Mouse (Mus musculus) limb, embryonic 10.5 days (tissue): Measurements from ENCODE around the gene 1700019D03Rik. TPM values are rescaled to one million over a fixed set of nuclear protein-coding genes. Genes with fewer than 3 reads are reported as not detected.

ENCODE experiments used
- DNase-seq: peaks from one replicate; pipeline ENCODE4 v3.0.0-alpha.2; 2017; ENCODE audit warnings: low spot score
- H3K27ac ChIP-seq: fragments of 300-500 bp; sonication (generic); 2 replicates; pipeline ENCODE4 v1.5.1; 2016; ENCODE audit warnings: mild to moderate bottlenecking
- H3K27me3 ChIP-seq: fragments of 300-500 bp; sonication (generic); 2 replicates; pipeline ENCODE4 v1.6.1; 2016; ENCODE audit warnings: low read depth, mild to moderate bottlenecking; ENCODE audit not compliant: poor library complexity, severe bottlenecking
- H3K36me3 ChIP-seq: fragments of 300-500 bp; sonication (generic); 2 replicates; pipeline ENCODE4 v1.6.1; 2016; ENCODE audit warnings: mild to moderate bottlenecking, moderate library complexity
- H3K4me1 ChIP-seq: fragments of 300-500 bp; sonication (generic); 2 replicates; pipeline ENCODE4 v1.6.1; 2016
- H3K4me3 ChIP-seq: fragments of 300-500 bp; sonication (generic); 2 replicates; pipeline ENCODE4 v1.5.1; 2016; ENCODE audit warnings: mild to moderate bottlenecking, moderate library complexity
- H3K9me3 ChIP-seq: fragments of 300-500 bp; sonication (generic); replicated peaks from 2 replicates; pipeline ENCODE4 v1.6.1; 2016; ENCODE audit warnings: mild to moderate bottlenecking
- WGBS: fragments of 180-500 bp; shearing (Covaris S2); methylation state at CpG from one replicate; pipeline ENCODE4 v1.1.7; 2016; 5-methylcytosine and 5-hydroxymethylcytosine counted together
- polyA plus RNA-seq: library from polyadenylated mRNA; unstranded; fragments of >200 nt; fragmentation: Nextera tagmentation; extraction: Ambion mirVana; gene quantifications from 2 replicates; pipeline ENCODE4 v1.2.1, GENCODE M21; 2016

1700019D03Rik gene
- polyA plus RNA-seq = 0.84 and 1.1 TPM in 2 replicates

- no peaks in the 10 kb centered on the region for H3K36me3 ChIP-seq
- WGBS = 71% methylated on average over 5 of the region's 5 CpGs
- H3K4me3 ChIP-seq = no peak within 1 kb of the TSS
- no peak within 1 kb of the TSS for H3K27ac ChIP-seq
- H3K9me3 ChIP-seq = no peaks in the 10 kb centered on the region
- no peaks in the 10 kb centered on the region for H3K27me3 ChIP-seq
- no peaks in the 10 kb centered on the region for H3K4me1 ChIP-seq
- DNase-seq = no peak
Observed at GRCm38 (mm10) chr1:53020079-53020478, at the start of gene 1700019D03Rik. Gene 1700019D03Rik, minus strand, starts transcription at chr1:53020179.

DNA sequence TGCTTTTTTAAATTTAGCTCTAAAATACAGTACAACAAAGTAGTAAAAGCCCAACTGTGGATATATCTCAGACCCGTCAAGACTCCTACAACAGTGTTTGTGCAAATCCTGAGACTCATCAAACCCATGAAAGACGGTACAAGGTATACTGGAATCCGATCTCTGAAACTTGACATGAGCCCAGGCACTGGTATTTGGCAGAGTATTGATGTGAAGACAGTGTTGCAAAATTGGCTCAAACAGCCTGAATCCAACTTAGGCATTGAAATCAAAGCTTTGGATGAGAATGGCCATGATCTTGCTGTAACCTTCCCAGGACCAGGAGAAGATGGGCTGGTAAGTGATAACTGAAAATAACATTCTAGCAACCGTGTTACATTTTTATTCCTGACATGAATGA is 43.9 kb upstream of the 1700019D03Rik start:
- WGBS = 92% methylated on average over 4 of the region's 4 CpGs
- no peaks in the 10 kb centered on the region for H3K27me3 ChIP-seq
- no peak overlapping the region for H3K27ac ChIP-seq
- peaks cover 32% of the 10 kb centered on the region for H3K4me1 ChIP-seq
- H3K4me3 ChIP-seq = no peak overlapping the region
- no peak for DNase-seq
- H3K9me3 ChIP-seq = no peaks in the 10 kb centered on the region
- no peaks in the 10 kb centered on the region for H3K36me3 ChIP-seq

- DNase-seq = no peak
- H3K9me3 ChIP-seq = no peaks in the 10 kb centered on the region
- 82% methylated on average over 13 of the region's 13 CpGs for WGBS
- no peak overlapping the region for H3K27ac ChIP-seq
- H3K4me1 ChIP-seq = peaks cover 32% of the 10 kb centered on the region
- no peak overlapping the region for H3K4me3 ChIP-seq
- H3K27me3 ChIP-seq = no peaks in the 10 kb centered on the region
- no peaks in the 10 kb centered on the region for H3K36me3 ChIP-seq
Observed at GRCm38 (mm10) chr1:53061871-53062608, 42.1 kb upstream of the 1700019D03Rik start.

DNA sequence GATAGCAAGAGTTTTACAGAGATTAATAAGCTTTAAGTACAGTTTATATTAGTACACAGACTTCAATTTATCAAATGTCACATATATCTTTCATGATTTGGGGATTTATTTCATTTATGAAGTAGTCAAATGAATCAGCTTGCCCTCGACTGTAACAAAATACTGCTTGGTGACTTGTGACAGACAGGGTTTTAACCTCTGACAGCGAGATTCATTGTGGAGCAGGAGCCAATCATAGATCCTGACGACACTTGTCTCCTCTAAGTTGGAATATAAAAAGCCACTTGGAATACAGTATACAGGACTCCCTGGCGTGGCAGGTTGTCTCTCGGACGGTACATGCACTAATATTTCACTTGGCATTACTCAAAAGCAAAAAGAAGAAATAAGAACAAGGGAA is 41.4 kb upstream of the 1700019D03Rik start, which contains the start of gene Mstn:
TSS of gene Mstn (plus strand) at position 301 of the 400 bp plus-strand sequence.
- no peaks in the 10 kb centered on the region for H3K27me3 ChIP-seq
- no peaks in the 10 kb centered on the region for H3K9me3 ChIP-seq
- no peak for DNase-seq
- 79% methylated on average over 6 of the region's 6 CpGs for WGBS
- H3K27ac ChIP-seq = peak within 1 kb of the TSS; percentile 64
- H3K4me1 ChIP-seq = peaks cover 32% of the 10 kb centered on the region
- no peak within 1 kb of the TSS for H3K4me3 ChIP-seq
- H3K36me3 ChIP-seq = no peaks in the 10 kb centered on the region

DNA sequence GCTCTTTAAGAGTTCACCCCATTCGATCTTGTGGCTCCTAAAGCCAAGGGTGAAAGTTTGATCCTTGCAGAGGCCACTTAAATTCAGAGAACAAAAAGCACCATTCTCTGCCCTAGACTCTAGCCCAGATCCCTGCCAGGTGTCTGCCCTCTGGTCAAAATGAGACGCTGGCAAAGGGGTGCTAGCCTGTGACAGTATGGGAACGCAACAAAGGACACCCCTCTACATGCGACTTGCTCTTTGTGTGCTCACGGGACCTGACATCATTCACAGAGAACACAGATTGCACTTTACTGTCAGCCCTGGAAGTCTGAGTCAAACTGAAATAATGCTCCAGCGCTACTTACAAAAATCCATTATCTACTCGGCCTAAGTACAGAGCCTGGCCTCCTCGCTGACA is 40.5 kb upstream of the 1700019D03Rik start:
- Histone ChIP-seq H3K9me3 (no peaks in the 10 kb centered on the region), H3K4me3 (no peak overlapping the region), H3K36me3 (no peaks in the 10 kb centered on the region), H3K27ac (peak overlapping the region; percentile 64), H3K4me1 (peaks cover 32% of the 10 kb centered on the region), H3K27me3 (no peaks in the 10 kb centered on the region)
- 78% methylated on average over 8 of the region's 8 CpGs for WGBS
- DNase-seq = no peak

GRCm38 (mm10) chr1:53059106-53059505 is 39.1 kb upstream of the 1700019D03Rik start:
- peaks cover 32% of the 10 kb centered on the region for H3K4me1 ChIP-seq
- WGBS = 72% methylated on average over 5 of the region's 5 CpGs

DNA sequence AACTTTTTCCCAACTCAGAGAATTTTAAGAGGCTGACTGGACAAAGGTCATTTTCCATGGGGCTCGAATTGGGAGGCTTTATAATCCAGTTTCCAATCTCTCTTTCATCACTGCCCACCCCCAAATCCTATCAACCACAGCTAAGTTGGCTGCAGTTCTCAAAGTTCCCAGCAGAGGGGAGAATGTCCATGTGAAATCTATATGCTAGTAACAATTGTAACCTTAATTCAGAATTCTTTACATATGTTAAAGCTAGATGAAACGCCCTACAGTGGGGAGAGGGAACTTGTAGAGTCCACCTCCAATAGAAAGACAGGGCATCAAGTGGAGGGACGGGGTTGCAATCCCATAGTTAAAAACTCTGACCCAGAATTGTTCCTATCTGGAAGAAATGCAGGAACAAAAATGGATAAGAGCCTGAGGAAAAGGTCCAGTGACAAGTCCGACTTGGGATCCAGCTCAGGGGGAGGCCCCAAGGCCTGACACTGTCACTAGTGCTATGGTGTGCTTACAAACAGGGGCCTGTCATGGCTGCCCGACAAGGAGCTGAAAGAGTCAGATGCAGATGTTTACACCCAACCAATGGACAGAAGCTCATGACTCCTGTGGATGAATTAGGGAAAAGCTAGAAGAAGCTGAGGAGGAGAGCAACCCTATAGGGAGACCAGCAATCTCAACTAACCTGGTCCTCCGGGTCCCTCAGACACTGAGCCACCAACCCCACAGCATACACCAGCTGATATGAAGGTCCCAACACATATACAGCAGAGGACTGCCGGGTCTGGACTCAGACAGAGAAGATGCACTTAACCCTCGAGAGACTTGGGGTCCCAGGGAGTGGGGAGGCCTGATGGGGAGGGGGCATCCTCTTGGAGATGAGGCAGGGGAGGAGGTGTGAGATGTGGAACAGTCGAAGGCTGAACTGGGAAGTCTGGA is 33.4 kb upstream of the 1700019D03Rik start:
- H3K27ac ChIP-seq = no peak overlapping the region
- H3K27me3 ChIP-seq = no peaks in the 10 kb centered on the region
- H3K4me1 ChIP-seq = no peaks in the 10 kb centered on the region
- 57% methylated on average over 9 of the region's 9 CpGs for WGBS
- no peaks in the 10 kb centered on the region for H3K36me3 ChIP-seq
- H3K9me3 ChIP-seq = no peaks in the 10 kb centered on the region
- no peak overlapping the region for H3K4me3 ChIP-seq
- DNase-seq = peak; percentile 68

More at GRCm38 (mm10) chr1:53059106-53059505, 39.1 kb upstream of the 1700019D03Rik start:
- Histone ChIP-seq H3K27ac (no peak overlapping the region), H3K4me3 (no peak overlapping the region), H3K9me3 (no peaks in the 10 kb centered on the region), H3K27me3 (no peaks in the 10 kb centered on the region), H3K36me3 (no peaks in the 10 kb centered on the region)
- no peak for DNase-seq

DNA sequence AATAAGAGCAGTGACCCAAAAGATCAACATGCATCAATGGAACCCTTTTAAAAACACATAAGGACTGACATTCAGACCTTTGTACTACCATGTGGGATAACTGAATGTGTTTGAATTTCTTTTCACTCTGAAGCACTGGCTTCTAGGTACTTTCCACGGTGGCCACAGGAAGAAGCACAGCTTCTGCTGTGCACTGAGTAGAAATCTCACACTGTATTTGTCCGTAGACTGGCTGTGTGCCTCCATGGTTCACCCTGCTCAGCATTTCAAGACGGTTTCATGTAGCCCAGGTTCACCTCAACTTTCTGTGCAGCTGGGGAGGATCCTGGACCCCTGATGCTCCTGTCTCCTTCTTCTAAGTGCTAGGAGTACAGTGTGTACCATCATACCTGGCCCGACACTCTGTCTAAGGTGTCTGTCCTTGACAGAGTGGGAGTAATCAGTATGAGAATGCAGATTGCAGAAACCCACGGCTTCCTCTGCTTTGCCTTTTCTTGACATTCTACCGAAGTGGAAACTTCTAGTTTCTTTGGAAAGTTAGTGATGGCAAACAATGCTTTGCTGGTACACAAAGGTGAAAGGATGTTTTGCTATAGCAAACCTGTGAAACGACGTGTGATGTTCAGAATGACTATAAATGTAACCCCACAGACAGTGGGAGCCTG is 29.9 kb upstream of the 1700019D03Rik start:
- no peak for DNase-seq
- H3K4me1 ChIP-seq = no peaks in the 10 kb centered on the region
- H3K27me3 ChIP-seq = no peaks in the 10 kb centered on the region
- H3K27ac ChIP-seq = no peak overlapping the region
- no peaks in the 10 kb centered on the region for H3K36me3 ChIP-seq
- no peaks in the 10 kb centered on the region for H3K9me3 ChIP-seq
- no peak overlapping the region for H3K4me3 ChIP-seq
- 88% methylated on average over 8 of the region's 8 CpGs for WGBS

- 82% methylated on average over 5 of the region's 5 CpGs for WGBS
- no peaks in the 10 kb centered on the region for H3K4me1 ChIP-seq
- H3K4me3 ChIP-seq = no peak overlapping the region
- no peak for DNase-seq
- no peaks in the 10 kb centered on the region for H3K36me3 ChIP-seq
- no peaks in the 10 kb centered on the region for H3K27me3 ChIP-seq
- no peaks in the 10 kb centered on the region for H3K9me3 ChIP-seq
- H3K27ac ChIP-seq = no peak overlapping the region
Observed at GRCm38 (mm10) chr1:53037443-53037871, 17.5 kb upstream of the 1700019D03Rik start.

GRCm38 (mm10) chr1:53032550-53032949 is 12.6 kb upstream of the 1700019D03Rik start:
- no peak overlapping the region for H3K4me3 ChIP-seq
- H3K27ac ChIP-seq = no peak overlapping the region
- no peaks in the 10 kb centered on the region for H3K4me1 ChIP-seq
- no peaks in the 10 kb centered on the region for H3K27me3 ChIP-seq
- no peaks in the 10 kb centered on the region for H3K36me3 ChIP-seq
- DNase-seq = no peak
- H3K9me3 ChIP-seq = no peaks in the 10 kb centered on the region

DNA sequence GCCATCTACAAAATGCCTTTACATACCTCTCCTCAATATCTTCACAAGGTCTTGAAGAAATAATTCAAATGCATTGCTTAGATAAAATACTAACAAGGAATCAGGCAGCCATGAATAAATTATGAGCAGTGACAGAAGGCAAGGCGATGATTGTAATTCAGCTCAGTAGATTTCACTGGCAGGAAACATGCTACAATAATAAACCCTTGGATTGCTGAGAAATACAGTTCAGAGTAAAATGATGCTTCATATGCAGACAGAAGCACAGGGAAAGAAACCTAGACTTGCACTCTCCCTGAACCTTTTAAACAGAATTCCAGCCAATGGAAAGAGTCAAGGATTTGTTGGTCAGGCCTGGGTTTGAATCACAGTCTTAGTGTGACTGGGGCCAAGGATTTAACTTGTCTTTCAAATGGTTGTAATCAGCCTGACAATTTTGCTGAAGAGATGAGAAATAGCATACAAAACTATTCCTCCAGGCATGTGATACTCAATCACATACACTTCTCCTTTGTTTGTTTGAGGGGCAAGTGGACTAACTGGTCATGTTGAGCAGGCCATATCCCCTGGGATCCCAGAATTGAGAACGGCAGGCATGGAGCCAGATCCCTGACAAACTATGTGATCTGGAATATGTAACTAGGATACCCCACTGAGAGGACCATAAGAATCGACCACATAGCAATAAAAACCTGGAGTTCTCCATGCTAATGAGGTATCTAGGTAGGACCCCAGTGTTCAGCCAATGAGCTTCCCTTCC is 1.1 kb downstream of the 1700019D03Rik start:
- DNase-seq = no peak
- H3K36me3 ChIP-seq = no peaks in the 10 kb centered on the region
- H3K9me3 ChIP-seq = no peaks in the 10 kb centered on the region
- H3K4me1 ChIP-seq = no peaks in the 10 kb centered on the region
- WGBS = 80% methylated on average over 3 of the region's 3 CpGs
- no peak overlapping the region for H3K27ac ChIP-seq
- no peak overlapping the region for H3K4me3 ChIP-seq
- no peaks in the 10 kb centered on the region for H3K27me3 ChIP-seq

DNA sequence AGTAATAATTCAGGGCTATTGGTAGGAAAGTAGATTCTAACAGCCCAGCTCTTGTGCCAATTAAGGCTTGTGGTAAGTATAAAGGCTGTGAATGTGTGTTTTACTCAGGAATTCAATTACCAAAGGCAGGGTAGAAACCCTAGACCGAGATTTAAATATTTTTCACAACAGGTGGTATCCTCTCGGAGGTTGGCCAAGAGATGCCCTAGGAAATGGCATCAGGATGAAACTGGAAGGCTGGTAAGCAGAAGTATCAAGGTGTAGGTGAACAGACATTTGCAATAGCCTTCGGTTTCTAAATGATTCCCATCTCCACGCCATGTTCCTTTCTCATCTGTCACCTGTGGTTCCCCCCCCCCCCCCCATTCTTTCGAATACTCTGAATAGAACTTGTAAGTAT is 4.4 kb downstream of the 1700019D03Rik start:
- H3K27me3 ChIP-seq = no peaks in the 10 kb centered on the region
- no peaks in the 10 kb centered on the region for H3K9me3 ChIP-seq
- no peaks in the 10 kb centered on the region for H3K36me3 ChIP-seq
- H3K4me3 ChIP-seq = no peak overlapping the region
- no peaks in the 10 kb centered on the region for H3K4me1 ChIP-seq
- DNase-seq = no peak
- no peak overlapping the region for H3K27ac ChIP-seq
- 82% methylated on average over 5 of the region's 5 CpGs for WGBS
